8 mouse cellular contexts compared by ENCODE assay signal in the genomic region with DNA sequence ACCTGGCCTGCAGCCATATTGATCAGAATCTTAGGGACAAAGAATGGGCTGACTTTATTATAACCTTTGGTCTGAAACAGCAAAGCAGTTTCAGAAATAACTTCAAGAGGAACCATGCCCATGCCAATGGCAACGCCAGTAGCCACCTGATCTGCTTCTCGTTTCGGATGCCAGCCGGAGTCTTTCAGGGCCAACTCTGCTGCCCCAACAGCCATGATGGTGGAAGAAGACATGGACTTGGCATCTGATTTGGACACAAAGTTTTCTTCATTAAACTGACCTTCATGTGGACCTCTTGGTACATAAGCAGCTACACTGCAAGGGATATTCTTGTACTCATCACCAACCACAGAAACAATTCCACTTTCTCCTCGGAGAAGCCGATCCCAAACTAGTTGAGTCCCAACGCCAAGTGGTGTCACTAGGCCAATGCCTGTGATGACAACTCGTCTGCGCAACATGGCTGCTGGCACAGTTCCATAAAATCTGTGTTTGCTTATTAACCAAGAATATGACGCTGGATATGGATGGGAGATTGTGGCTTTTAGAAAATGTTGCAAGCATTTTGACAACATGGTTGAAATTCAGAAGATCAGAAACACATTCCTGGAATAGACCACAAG. TPM values are rescaled to one million over a fixed set of nuclear protein-coding genes. Genes with fewer than 3 reads are reported as not detected.
DNase-seq lines count a peak whose midpoint lies in the region; ATAC-seq and TF ChIP-seq lines count a peak whose summit lies in the region.

No protein-coding gene starts in this region.

- peaks cover 7% of the 10 kb centered on the region; the same call in 1 of the 2 replicates for H3K36me3 ChIP-seq in kidney, embryonic 15.5 days
- H3K36me3 ChIP-seq in heart, embryonic 15.5 days: peaks cover 3% of the 10 kb centered on the region
- H3K36me3 ChIP-seq in liver, postnatal 0 days (replicated peaks; ENCODE audit: insufficient read depth, low read length): peaks cover 6% of the 10 kb centered on the region; the same call in 1 of the 2 replicates

- peak overlapping the region; percentile 69 for H3K4me2 ChIP-seq in kidney, embryonic 15.5 days
- peak overlapping the region; percentile 67 for H3K4me2 ChIP-seq in heart, embryonic 15.5 days
- H3K4me2 ChIP-seq in liver, postnatal 0 days (ENCODE audit: low read depth, low read length): peak overlapping the region; percentile 70

- WGBS in kidney, embryonic 15.5 days: 96% methylated on average over 10 of the region's 10 CpGs
- 94% methylated on average over 10 of the region's 10 CpGs for WGBS in heart, embryonic 15.5 days
- WGBS in liver, postnatal 0 days (ENCODE audit: insufficient replicate concordance): 88% methylated on average over 10 of the region's 10 CpGs

- peak overlapping the region; percentile 59 for H3K4me3 ChIP-seq in kidney, embryonic 15.5 days (replicated peaks)
- peak overlapping the region; percentile 61 for H3K4me3 ChIP-seq in heart, embryonic 15.5 days
- H3K4me3 ChIP-seq in liver, postnatal 0 days (ENCODE audit: low read depth, low read length): peak overlapping the region; percentile 61

- H3K4me1 ChIP-seq in kidney, embryonic 15.5 days: 0 out of 2 replicates have a peak, but pooled peaks cover 6% of the 10 kb centered on the region
- H3K4me1 ChIP-seq in heart, embryonic 15.5 days (replicated peaks): peaks cover 10% of the 10 kb centered on the region
- peaks cover 35% of the 10 kb centered on the region for H3K4me1 ChIP-seq in liver, postnatal 0 days (ENCODE audit: insufficient read depth)

- no peak for DNase-seq in kidney, postnatal 25 days
- peak; percentile 22 for DNase-seq in cerebellum, adult 8-10 months
- DNase-seq in liver, postnatal 0 days: no peak
- DNase-seq in urinary bladder, postnatal 14 days (ENCODE audit: low spot score): no peak
- DNase-seq in B cell, adult 2 months: no peak
- no peak for DNase-seq in right cerebral cortex, adult 18-20 months

- H3K27ac ChIP-seq in kidney, embryonic 15.5 days: no peak overlapping the region
- H3K27ac ChIP-seq in heart, embryonic 15.5 days: peak overlapping the region; percentile 82; the same call in 1 of the 2 replicates
- no peak overlapping the region for H3K27ac ChIP-seq in liver, postnatal 0 days (ENCODE audit: low read depth)

- no peaks in the 10 kb centered on the region for H3K27me3 ChIP-seq in kidney, embryonic 15.5 days
- no peaks in the 10 kb centered on the region for H3K27me3 ChIP-seq in heart, embryonic 15.5 days
- H3K27me3 ChIP-seq in liver, postnatal 0 days (ENCODE audit: insufficient read depth, low read length): no peaks in the 10 kb centered on the region

- no peak overlapping the region for H3K9ac ChIP-seq in kidney, embryonic 15.5 days
- peak overlapping the region; percentile 64; the same call in 1 of the 2 replicates for H3K9ac ChIP-seq in heart, embryonic 15.5 days
- H3K9ac ChIP-seq in liver, postnatal 0 days (replicated peaks): peak overlapping the region; percentile 79; the same call in 1 of the 2 replicates

- ATAC-seq in kidney, embryonic 15.5 days (replicated peaks; ENCODE audit: low FRiP score): no peak
- ATAC-seq in heart, embryonic 15.5 days (replicated peaks; ENCODE audit: insufficient number of reproducible peaks, insufficient read depth, low FRiP score, low read depth): no peak
- no peak for ATAC-seq in liver, postnatal 0 days

- no peaks in the 10 kb centered on the region for H3K9me3 ChIP-seq in kidney, embryonic 15.5 days (replicated peaks)
- H3K9me3 ChIP-seq in heart, embryonic 15.5 days (replicated peaks): no peaks in the 10 kb centered on the region
- peaks cover 3% of the 10 kb centered on the region; the same call in 1 of the 2 replicates for H3K9me3 ChIP-seq in liver, postnatal 0 days (ENCODE audit: low read length)

- TF ChIP-seq EP300 in liver, postnatal 0 days (IDR thresholded peaks at IDR 0.05; ENCODE audit: low read depth): no peak

- no peak for TF ChIP-seq CTCF in liver, postnatal 0 days (IDR thresholded peaks at IDR 0.05; ENCODE audit: low read depth)

RNA-seq across cellular contexts. Expression of gene Ngly1, which starts 6.8 kb away (rescaled TPM):
- polyA plus RNA-seq in kidney, embryonic 15.5 days (2015; fragmentation: Nextera tagmentation; extraction: Ambion mirVana): 36.1 and 36.3 TPM in 2 replicates
- polyA plus RNA-seq in heart, embryonic 15.5 days (2015; fragmentation: Nextera tagmentation; extraction: Ambion mirVana): 23.7 and 27.4 TPM in 2 replicates
- polyA plus RNA-seq in liver, postnatal 0 days (2015; fragmentation: Nextera tagmentation; extraction: Ambion mirVana): 19.9 and 20.0 TPM in 2 replicates

RNA-seq across cellular contexts. Expression of gene Oxsm, which starts 7.3 kb away (rescaled TPM):
- polyA plus RNA-seq in kidney, embryonic 15.5 days (2015; fragmentation: Nextera tagmentation; extraction: Ambion mirVana): 2.5 and 3.7 TPM in 2 replicates
- polyA plus RNA-seq in heart, embryonic 15.5 days (2015; fragmentation: Nextera tagmentation; extraction: Ambion mirVana): 2.8 and 2.9 TPM in 2 replicates
- polyA plus RNA-seq in liver, postnatal 0 days (2015; fragmentation: Nextera tagmentation; extraction: Ambion mirVana): 2.9 and 3.2 TPM in 2 replicates
